Mouse (Mus musculus): ENCODE data around the gene Fam92b. TPM values are rescaled to one million over a fixed set of nuclear protein-coding genes. Genes with fewer than 3 reads are reported as not detected.

Fam92b gene
- polyA plus RNA-seq, 1 experiment, result 0.11 TPM

DNA sequence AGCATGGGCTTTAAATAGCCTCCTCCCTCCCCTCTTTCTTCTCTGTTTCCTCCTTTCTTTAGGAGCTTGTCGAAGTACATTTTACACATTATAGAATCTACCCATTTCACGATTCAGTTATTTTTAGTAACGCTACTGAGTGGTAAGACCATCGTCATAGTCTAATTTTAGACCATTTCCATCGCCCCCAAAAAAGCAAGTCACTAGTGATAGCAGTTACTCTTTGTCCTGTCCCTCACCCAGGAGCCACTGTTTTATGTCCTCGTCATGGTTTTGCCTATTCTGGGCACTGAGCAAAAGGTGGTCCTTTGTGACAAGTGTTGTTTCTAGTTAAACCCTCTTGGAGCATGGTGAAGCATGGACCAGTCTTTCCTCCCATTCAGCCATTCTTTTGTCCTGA lies 57.3 kb downstream of the Fam92b start:
- 74% methylated on average over 6 of the region's 6 CpGs for WGBS
- no peak for DNase-seq (ENCODE audit: low read depth, low spot score)

DNA sequence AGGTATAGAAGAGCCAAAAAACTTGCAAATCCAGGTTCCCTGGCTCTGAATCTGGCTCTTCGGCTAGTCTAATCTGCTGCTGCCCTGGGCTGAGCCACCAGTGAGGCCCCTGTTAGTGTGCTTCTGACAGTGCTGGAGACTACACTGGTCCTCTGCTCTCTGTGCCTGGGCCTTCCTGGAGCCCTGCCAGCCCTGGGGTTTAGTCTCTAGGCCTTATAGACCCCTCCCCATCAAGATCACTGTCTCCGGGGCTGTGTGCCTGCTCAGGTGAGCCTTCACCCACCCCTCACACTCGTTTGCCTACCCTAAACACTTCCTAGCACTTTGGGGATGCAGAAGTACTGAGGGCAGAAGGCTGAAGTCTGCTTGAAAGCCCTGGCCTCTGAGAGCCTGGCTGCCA lies 57.8 kb downstream of the Fam92b start:
- 78% methylated on average over 3 of the region's 3 CpGs for WGBS

DNA sequence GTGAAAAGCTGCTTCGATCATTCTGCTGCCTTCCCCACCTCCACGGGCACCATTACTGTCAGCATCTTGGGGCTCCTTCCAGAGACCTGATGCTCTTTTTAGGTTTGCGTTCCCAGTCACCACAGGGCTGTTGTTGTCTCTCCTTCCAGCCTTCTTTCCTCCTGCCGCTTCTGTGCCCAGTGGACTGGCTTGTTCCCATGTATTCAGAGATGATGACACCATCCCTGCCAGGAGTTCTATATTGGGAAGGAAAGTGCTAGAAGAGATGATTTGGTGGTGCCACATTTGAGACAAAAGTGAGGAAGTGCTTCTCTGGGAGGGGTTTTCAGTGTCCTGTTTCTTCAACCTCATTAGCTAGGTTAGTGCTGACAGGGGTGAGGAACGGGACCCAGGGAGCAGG lies 58.4 kb downstream of the Fam92b start:
- WGBS, result 87% methylated on average over 5 of the region's 5 CpGs
- DNase-seq (ENCODE audit: low read depth, low spot score), result no peak

More for the DNA sequence above, 57.8 kb downstream of the Fam92b start:
- no peak for DNase-seq (ENCODE audit: low read depth, low spot score)

DNA sequence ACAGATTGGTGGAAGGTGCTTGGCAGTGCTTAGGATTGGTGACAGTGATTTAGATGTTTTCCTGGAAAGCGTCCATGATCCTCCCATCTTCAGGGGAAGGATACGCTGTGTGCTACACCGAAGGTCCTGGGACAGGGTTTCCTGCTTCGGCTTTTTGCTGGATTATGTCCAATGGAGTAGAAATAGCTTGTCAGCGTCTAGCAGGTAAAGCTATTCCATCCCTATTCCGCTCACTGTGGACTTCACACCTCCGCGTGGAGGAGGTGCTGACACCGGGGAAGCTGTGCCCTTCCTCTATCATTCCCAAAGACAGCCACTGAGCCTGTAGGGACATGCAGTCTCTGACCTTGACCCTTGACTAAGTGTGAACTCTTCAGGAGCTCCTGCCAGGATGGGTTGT lies 59.1 kb downstream of the Fam92b start:
- 79% methylated on average over 9 of the region's 9 CpGs for WGBS
- no peak for DNase-seq (ENCODE audit: low read depth, low spot score)

DNA sequence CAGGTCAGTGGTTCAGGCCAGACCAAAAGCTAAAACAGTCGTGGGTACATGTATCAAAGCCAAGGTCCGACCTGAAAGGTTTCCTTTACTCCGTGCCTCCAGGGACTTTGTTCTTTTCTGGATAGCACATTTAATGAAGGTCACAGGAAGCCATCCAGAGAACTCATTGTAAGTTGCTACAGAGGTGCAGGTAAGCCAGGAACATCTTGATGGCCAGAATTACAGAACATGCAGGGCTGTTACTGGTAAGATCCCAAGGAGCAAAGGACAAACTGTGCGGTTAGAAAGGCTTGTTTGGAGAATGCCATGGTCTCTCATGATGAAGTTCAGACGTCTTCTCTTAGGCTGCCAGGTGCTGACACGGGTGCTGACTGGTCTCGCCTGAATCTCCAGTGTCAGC lies 60.7 kb downstream of the Fam92b start:
- no peak for DNase-seq (ENCODE audit: low read depth, low spot score)
- 38% methylated on average over 7 of the region's 7 CpGs for WGBS

Other genes with a start within 250 kb of the Fam92b start
- 8.4 and 10.8 TPM in 2 replicates for gene Crispld2, start 185.0 kb downstream of the Fam92b start, polyA plus RNA-seq (2012; rRNA removed)
- gene Zdhhc7, start 76.0 kb downstream of the Fam92b start, polyA plus RNA-seq (2012; rRNA removed), result 120 and 150 TPM in 2 replicates
- gene 6430548M08Rik, start 63.3 kb downstream of the Fam92b start, polyA plus RNA-seq (2012; rRNA removed), result 9.7 and 10.6 TPM in 2 replicates
- gene Gse1, start 51.0 kb upstream of the Fam92b start, polyA plus RNA-seq (2012; rRNA removed), result 22.1 and 36.3 TPM in 2 replicates